Mouse (Mus musculus): Measurements from ENCODE around the gene Trim46.
A peak's percentile ranks its signal among the peaks of the same experiment; 100 is the strongest.

The Trim46 gene

GRCm38 (mm10) chr3:89271760-89272159, 25.7 kb upstream of the Trim46 start:
- no peak for ATAC-seq (ENCODE audit: low TSS enrichment)

- ATAC-seq (ENCODE audit: low TSS enrichment) = peak; percentile 62
Measured at GRCm38 (mm10) chr3:89270891-89271290, 24.8 kb upstream of the Trim46 start.

GRCm38 (mm10) chr3:89270051-89270755, 24.1 kb upstream of the Trim46 start, which contains the start of gene Slc50a1:
Gene Slc50a1 (minus strand): TSS chr3:89270570.
- peak; percentile 70 for ATAC-seq (ENCODE audit: low TSS enrichment)

- ATAC-seq (ENCODE audit: low TSS enrichment) = no peak
Measured at GRCm38 (mm10) chr3:89268916-89269315, 22.8 kb upstream of the Trim46 start.

- ATAC-seq (ENCODE audit: low TSS enrichment) = peak; percentile 79
Measured at GRCm38 (mm10) chr3:89266439-89266893, 20.4 kb upstream of the Trim46 start.

- peak; percentile 38; the same call in 1 of the 2 replicates for ATAC-seq (ENCODE audit: low TSS enrichment)
Measured at GRCm38 (mm10) chr3:89262417-89262816, 16.3 kb upstream of the Trim46 start.

- no peak for ATAC-seq (ENCODE audit: low TSS enrichment)
Measured at GRCm38 (mm10) chr3:89260211-89260610, 14.1 kb upstream of the Trim46 start.

GRCm38 (mm10) chr3:89259076-89259475, 13.0 kb upstream of the Trim46 start, which contains the start of gene Dpm3:
Gene Dpm3 (plus strand): TSS chr3:89259358.
- ATAC-seq (ENCODE audit: low TSS enrichment) = peak; percentile 75

- ATAC-seq (ENCODE audit: low TSS enrichment) = no peak
Measured at GRCm38 (mm10) chr3:89256177-89256576, 10.1 kb upstream of the Trim46 start.

- no peak for ATAC-seq (ENCODE audit: low TSS enrichment)
Measured at GRCm38 (mm10) chr3:89254994-89255393, 8.9 kb upstream of the Trim46 start.

- ATAC-seq (ENCODE audit: low TSS enrichment) = no peak
Measured at GRCm38 (mm10) chr3:89251365-89251895, 5.3 kb upstream of the Trim46 start.

- no peak for ATAC-seq (ENCODE audit: low TSS enrichment)
Measured at GRCm38 (mm10) chr3:89250435-89251040, 4.4 kb upstream of the Trim46 start.

- no peak for ATAC-seq (ENCODE audit: low TSS enrichment)
Measured at GRCm38 (mm10) chr3:89247466-89247865, 1.4 kb upstream of the Trim46 start.

GRCm38 (mm10) chr3:89245688-89246171, 379 bp downstream of the Trim46 start, which contains the start of gene Krtcap2:
Gene Krtcap2 (plus strand): TSS chr3:89245966.
- ATAC-seq (ENCODE audit: low TSS enrichment) = peak; percentile 35

GRCm38 (mm10) chr3:89244982-89245687, 974 bp downstream of the Trim46 start:
- no peak for ATAC-seq (ENCODE audit: low TSS enrichment)

GRCm38 (mm10) chr3:89244158-89244981, 1.7 kb downstream of the Trim46 start:
- 0 out of 2 replicates have a peak, but pooled peaks have one; percentile 3 for ATAC-seq (ENCODE audit: low TSS enrichment)

- no peak for ATAC-seq (ENCODE audit: low TSS enrichment)
Measured at GRCm38 (mm10) chr3:89243609-89244008, 2.5 kb downstream of the Trim46 start.

- no peak for ATAC-seq (ENCODE audit: low TSS enrichment)
Measured at GRCm38 (mm10) chr3:89242331-89242895, 3.7 kb downstream of the Trim46 start.

GRCm38 (mm10) chr3:89238494-89238893, 7.6 kb downstream of the Trim46 start:
- ATAC-seq (ENCODE audit: low TSS enrichment) = no peak

GRCm38 (mm10) chr3:89237682-89238081, 8.4 kb downstream of the Trim46 start:
- no peak for ATAC-seq (ENCODE audit: low TSS enrichment)

GRCm38 (mm10) chr3:89236516-89236915, 9.6 kb downstream of the Trim46 start:
- peak; percentile 33; the same call in 1 of the 2 replicates for ATAC-seq (ENCODE audit: low TSS enrichment)

Data from frontal cortex, adult (tissue).